Mouse (Mus musculus) bone marrow macrophage, adult 2 months (primary cell): ENCODE measurements around the gene Cog4.

ENCODE experiments used
- CTCF ChIP-seq: IDR thresholded peaks from 2 replicates; pipeline ENCODE4 v1.5.1; 2012; ENCODE audit warnings: low read depth, mild to moderate bottlenecking, low read length, moderate library complexity
- POLR2A ChIP-seq: IDR thresholded peaks from 2 replicates; pipeline ENCODE4 v1.6.1; 2012; ENCODE audit warnings: mild to moderate bottlenecking, low read depth, low read length, borderline replicate concordance

GRCm38 (mm10) chr8:110901839-110902578 lies 55.6 kb downstream of the Cog4 start, which contains the start of gene Fuk:
- TF ChIP-seq POLR2A, result no peak
- no peak for TF ChIP-seq CTCF
